ENCODE assay signal across 8 mouse cellular contexts in the genomic region with DNA sequence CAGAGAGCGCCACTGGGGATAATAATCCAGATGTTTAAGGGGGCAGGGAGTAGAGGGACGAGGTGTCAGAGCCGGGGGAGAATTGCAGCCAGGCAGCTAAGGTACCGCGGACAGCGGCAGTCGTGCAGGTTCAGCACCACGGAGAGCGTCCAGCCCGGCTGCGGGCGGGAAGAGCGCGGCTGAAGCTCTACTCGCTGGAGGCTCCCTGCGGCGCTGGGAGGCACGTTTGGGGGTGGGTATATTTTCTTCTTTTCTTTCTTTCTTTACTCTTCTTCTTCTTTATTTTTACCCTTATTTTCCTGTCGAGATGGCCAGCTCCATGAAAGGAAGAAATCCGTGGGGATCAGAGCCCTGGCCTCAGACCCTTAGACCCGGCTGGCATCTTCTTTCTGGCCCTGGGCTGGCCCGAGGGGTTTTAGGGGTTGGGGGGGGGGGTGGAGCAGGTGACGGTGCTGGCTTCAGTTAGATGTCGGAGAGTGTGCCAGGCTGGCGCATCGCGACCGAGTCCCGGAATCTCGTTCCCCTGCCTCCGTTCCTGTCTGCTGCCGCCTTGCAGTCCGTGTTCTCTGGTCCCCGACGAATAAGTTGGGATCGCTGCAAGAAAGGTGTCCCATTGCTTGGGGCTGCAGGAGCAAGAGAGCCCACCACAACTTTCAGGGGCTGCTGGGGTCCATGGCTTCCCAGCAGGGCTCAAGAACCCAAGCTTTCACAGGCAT. TPM values are rescaled to one million over a fixed set of nuclear protein-coding genes. Genes with fewer than 3 reads are reported as not detected.
A peak's percentile ranks its signal among the peaks of the same experiment; 100 is the strongest.
DNase-seq lines count a peak whose midpoint lies in the region; ATAC-seq and TF ChIP-seq lines count a peak whose summit lies in the region.

A gene (minus strand): TSS at position 391 of the 716 bp plus-strand sequence.

- no peak within 1 kb of the TSS for H3K4me2 ChIP-seq in CH12.LX (ENCODE audit: insufficient read depth, low read depth, poor library complexity, severe bottlenecking)
- no peak within 1 kb of the TSS for H3K4me2 ChIP-seq in heart, postnatal 0 days (ENCODE audit: low read depth, low read length)

- peak; percentile 43 for DNase-seq in CH12.LX (ENCODE audit: extremely low read depth)
- peak; percentile 13 for DNase-seq in adrenal gland, adult 8-10 months
- peak; percentile 55 for DNase-seq in heart, postnatal 0 days (ENCODE audit: low spot score)
- peak; percentile 79 for DNase-seq in kidney, postnatal 14 days
- DNase-seq in lung, postnatal 10 days = peak; percentile 78
- DNase-seq in retina, embryonic 14.5 days (ENCODE audit: low spot score) = peak; percentile 85

- no peak for TF ChIP-seq RAD21 in CH12.LX (IDR thresholded peaks at IDR 0.05; ENCODE audit: low read depth, low read length)

- WGBS in heart, postnatal 0 days = 3% methylated on average over 36 of the region's 36 CpGs

- no peaks in the 10 kb centered on the region for H3K4me1 ChIP-seq in CH12.LX (ENCODE audit: control insufficient read depth in 1 of 2, insufficient read depth in 2 of 2)
- H3K4me1 ChIP-seq in embryonic fibroblast, embryonic 13.5 days (ENCODE audit: control insufficient read depth, insufficient read depth, low read length) = no peaks in the 10 kb centered on the region
- no peaks in the 10 kb centered on the region for H3K4me1 ChIP-seq in heart, postnatal 0 days (ENCODE audit: control insufficient read depth, insufficient read depth)

- dilution Hi-C loops in CH12.LX (cut with MboI; ENCODE audit: extremely low pct_ligation_motif_present, extremely low pct_unique_long_range_greater_than_20kb, low sequenced_read_pairs) = no loop called here

- H3K4me3 ChIP-seq in CH12.LX (replicated peaks in 1 of 3; ENCODE audit: low read depth in 2 of 3, low read length in 2 of 3, poor library complexity in 1 of 3) = no peak within 1 kb of the TSS
- no peak within 1 kb of the TSS for H3K4me3 ChIP-seq in embryonic fibroblast, embryonic 13.5 days (ENCODE audit: insufficient read depth, low read length)
- no peak within 1 kb of the TSS for H3K4me3 ChIP-seq in heart, postnatal 0 days (ENCODE audit: low read depth, low read length)

- TF ChIP-seq POLR2A in CH12.LX (IDR thresholded peaks at IDR 0.05; ENCODE audit: low read depth, low read length) = no peak
- TF ChIP-seq POLR2A in embryonic fibroblast, embryonic 13.5 days (IDR thresholded peaks at IDR 0.05; ENCODE audit: low read depth, low read length) = no peak

- TF ChIP-seq CTCF in CH12.LX (conservative IDR thresholded peaks at IDR 0.05 in 1 of 2, IDR thresholded peaks at IDR 0.05 in 1 of 2; ENCODE audit: low read depth in 2 of 2, low read length in 2 of 2) = no peak
- peak; percentile 37; the same call in 1 of the 2 replicates for TF ChIP-seq CTCF in embryonic fibroblast, embryonic 13.5 days (IDR thresholded peaks at IDR 0.05; ENCODE audit: borderline replicate concordance, insufficient read depth, low read length)
- no peak for TF ChIP-seq CTCF in heart, postnatal 0 days (IDR thresholded peaks at IDR 0.05; ENCODE audit: low read depth)

- no peak for TF ChIP-seq EP300 in CH12.LX (IDR thresholded peaks at IDR 0.05; ENCODE audit: low read length)
- TF ChIP-seq EP300 in heart, postnatal 0 days (IDR thresholded peaks at IDR 0.05; ENCODE audit: low read depth) = no peak

- ATAC-seq in heart, postnatal 0 days (ENCODE audit: insufficient read depth, low read depth) = peak; percentile 70
- ATAC-seq in activated CD4-positive, CD25-positive, alpha-beta regulatory T cell, adult 4 months = no peak

- H3K36me3 ChIP-seq in CH12.LX (replicated peaks in 1 of 2; ENCODE audit: control insufficient read depth in 1 of 2, insufficient read depth in 1 of 2, low read length in 1 of 2) = no peaks in the 10 kb centered on the region
- no peaks in the 10 kb centered on the region for H3K36me3 ChIP-seq in heart, postnatal 0 days (replicated peaks; ENCODE audit: control insufficient read depth, insufficient read depth, low read length)

- in situ Hi-C loops in CH12.LX (cut with MboI; ENCODE audit: low pct_ligation_motif_present, low pct_unique_long_range_greater_than_20kb, low sequenced_read_pairs) = no loop called here

- no peak within 1 kb of the TSS for H3K27ac ChIP-seq in CH12.LX (ENCODE audit: insufficient read depth, low read depth)
- no peak within 1 kb of the TSS for H3K27ac ChIP-seq in embryonic fibroblast, embryonic 13.5 days (ENCODE audit: insufficient read depth, low read length)
- no peak within 1 kb of the TSS for H3K27ac ChIP-seq in heart, postnatal 0 days (ENCODE audit: low read depth)

- peaks cover 42% of the 10 kb centered on the region for H3K27me3 ChIP-seq in CH12.LX (replicated peaks)
- H3K27me3 ChIP-seq in heart, postnatal 0 days (ENCODE audit: control insufficient read depth, insufficient read depth, low read length) = peaks cover 27% of the 10 kb centered on the region

- H3K79me2 ChIP-seq in CH12.LX (replicated peaks; ENCODE audit: control insufficient read depth, extremely low read depth, insufficient read depth, poor library complexity, severe bottlenecking) = no peaks in the 10 kb centered on the region

- H3K9me3 ChIP-seq in CH12.LX (replicated peaks; ENCODE audit: low read length) = no peaks in the 10 kb centered on the region
- no peaks in the 10 kb centered on the region for H3K9me3 ChIP-seq in heart, postnatal 0 days (replicated peaks; ENCODE audit: control insufficient read depth, low read length)

- H3K9ac ChIP-seq in CH12.LX (ENCODE audit: insufficient read depth, low read depth) = no peak within 1 kb of the TSS
- H3K9ac ChIP-seq in heart, postnatal 0 days (replicated peaks; ENCODE audit: low read depth, low read length) = no peak within 1 kb of the TSS

TF ChIP-seq in CH12.LX, 34 proteins besides CTCF, POLR2A, EP300 and RAD21:
- TF ChIP-seq ZNF384 (IDR thresholded peaks at IDR 0.05; ENCODE audit: low read depth, low read length) (no peak), MAFK (IDR thresholded peaks at IDR 0.05; ENCODE audit: insufficient replicate concordance, low read length) (no peak), RCOR1 (conservative IDR thresholded peaks at IDR 0.05; ENCODE audit: low read depth, low read length) (no peak), GABPA (IDR thresholded peaks at IDR 0.05; ENCODE audit: insufficient replicate concordance, low read depth, low read length) (no peak), ETS1 (conservative IDR thresholded peaks at IDR 0.05; ENCODE audit: low read depth, low read length) (no peak), SMC3 (IDR thresholded peaks at IDR 0.05; ENCODE audit: low read depth, low read length) (no peak), E2F4 (IDR thresholded peaks at IDR 0.05; ENCODE audit: insufficient replicate concordance, low read depth, low read length) (peak; percentile 78; the same call in 1 of the 2 replicates), ZMIZ1 (IDR thresholded peaks at IDR 0.05; ENCODE audit: low read depth, low read length) (no peak), TCF12 (IDR thresholded peaks at IDR 0.05; ENCODE audit: low read depth, low read length) (no peak), MXI1 (IDR thresholded peaks at IDR 0.05; ENCODE audit: low read depth, low read length) (peak; percentile 89), MEF2A (IDR thresholded peaks at IDR 0.05; ENCODE audit: borderline replicate concordance, low read depth, low read length) (no peak), KAT2A (IDR thresholded peaks at IDR 0.05; ENCODE audit: insufficient replicate concordance, low read length) (no peak), JUND (conservative IDR thresholded peaks at IDR 0.05; ENCODE audit: low read depth, low read length) (no peak), CHD1 (IDR thresholded peaks at IDR 0.05; ENCODE audit: low read depth, low read length) (no peak), ZC3H11A (IDR thresholded peaks at IDR 0.05; ENCODE audit: low read depth, low read length) (no peak), ZKSCAN1 (IDR thresholded peaks at IDR 0.05; ENCODE audit: borderline replicate concordance, low read depth, low read length) (no peak), CHD2 (IDR thresholded peaks at IDR 0.05; ENCODE audit: low read length) (no peak), BHLHE40 (IDR thresholded peaks at IDR 0.05; ENCODE audit: low read depth, low read length) (no peak), IRF4 (IDR thresholded peaks at IDR 0.05; ENCODE audit: low read depth, low read length) (no peak), NRF1 (IDR thresholded peaks at IDR 0.05; ENCODE audit: low read depth, low read length) (no peak), POLR2AphosphoS2 (IDR thresholded peaks at IDR 0.05; ENCODE audit: low read depth, low read length) (no peak), MYC (IDR thresholded peaks at IDR 0.05; ENCODE audit: low read depth, low read length) (no peak), HCFC1 (IDR thresholded peaks at IDR 0.05; ENCODE audit: low read depth, low read length) (no peak), USF2 (conservative IDR thresholded peaks at IDR 0.05; ENCODE audit: low read depth, low read length) (no peak), SIN3A (IDR thresholded peaks at IDR 0.05; ENCODE audit: low read length) (peak; percentile 99)

RNA-seq across cellular contexts. Expression of the gene that starts here (rescaled TPM):
- total RNA-seq in CH12.LX (2012; rRNA removed) (not detected in 2 replicates), CH12.LX (2014; rRNA removed) (not detected in 2 replicates)
- polyA plus RNA-seq in CH12.LX (2012; ENCODE audit: insufficient read length, low read depth) = not detected in 2 replicates
- not detected for total RNA-seq in adrenal gland, adult 8-10 months (2022)
- not detected in 2 replicates for polyA plus RNA-seq in embryonic fibroblast, embryonic 13.5 days (2011; ENCODE audit: insufficient read length, low read depth, missing spikeins)
- not detected in 2 replicates for total RNA-seq in heart, postnatal 0 days (2014; rRNA removed; ENCODE audit: low replicate concordance)
- not detected in 2 replicates for polyA plus RNA-seq in heart, postnatal 0 days (2015; fragmentation: Nextera tagmentation; extraction: Ambion mirVana)
- not detected for polyA plus RNA-seq in activated CD4-positive, CD25-positive, alpha-beta regulatory T cell, adult 4 months (2017; shearing (Covaris generic))

Comparison
In these comparisons a context has a peak if more than half of its experiments do, and no peak if none do; other contexts are left out.
1. Peak in DNase-seq in CH12.LX; RNA of the gene not detected or under 1 TPM.
2. Peak in DNase-seq in adrenal gland, adult 8-10 months; RNA of the gene not detected or under 1 TPM.
3. Peak in DNase-seq and ATAC-seq in heart, postnatal 0 days; RNA of the gene not detected or under 1 TPM.
4. DNase-seq: peak in every context shown above with its lines; median percentile 85 in retina, embryonic 14.5 days; 79 in kidney, postnatal 14 days; 78 in lung, postnatal 10 days; 55 in heart, postnatal 0 days; 43 in CH12.LX; 13 in adrenal gland, adult 8-10 months.